Mouse (Mus musculus) embryo, embryonic 11 days (tissue): ENCODE measurements around the gene Gp1bb.

Experiments
- DNase-seq: peaks from one replicate; pipeline ENCODE4 v3.0.0-alpha.2; 2015

Gene Gp1bb

GRCm38 (mm10) chr16:18622019-18622418 lies at the start of gene Gp1bb:
TSS of gene Gp1bb (minus strand) at chr16:18622403.
- DNase-seq: no peak

GRCm38 (mm10) chr16:18669914-18670313 lies 47.7 kb upstream of the Gp1bb start:
- no peak for DNase-seq

GRCm38 (mm10) chr16:18658597-18658996 lies 36.4 kb upstream of the Gp1bb start:
- DNase-seq: no peak

- no peak for DNase-seq
Measured at GRCm38 (mm10) chr16:18655372-18656098, 33.3 kb upstream of the Gp1bb start.

- DNase-seq: no peak
Measured at GRCm38 (mm10) chr16:18653290-18654160, 31.3 kb upstream of the Gp1bb start.

- DNase-seq: no peak
Measured at GRCm38 (mm10) chr16:18649126-18649525, 26.9 kb upstream of the Gp1bb start.

GRCm38 (mm10) chr16:18645329-18645728 lies 23.1 kb upstream of the Gp1bb start:
- DNase-seq: no peak

GRCm38 (mm10) chr16:18644485-18644884 lies 22.3 kb upstream of the Gp1bb start:
- DNase-seq: no peak

- DNase-seq: no peak
Measured at GRCm38 (mm10) chr16:18643406-18643998, 21.3 kb upstream of the Gp1bb start.

GRCm38 (mm10) chr16:18642897-18643296 lies 20.7 kb upstream of the Gp1bb start:
- DNase-seq: no peak

- no peak for DNase-seq
Measured at GRCm38 (mm10) chr16:18642291-18642690, 20.1 kb upstream of the Gp1bb start.

- no peak for DNase-seq
Measured at GRCm38 (mm10) chr16:18639382-18639929, 17.3 kb upstream of the Gp1bb start.

GRCm38 (mm10) chr16:18638396-18638795 lies 16.2 kb upstream of the Gp1bb start:
- no peak for DNase-seq

GRCm38 (mm10) chr16:18636804-18637203 lies 14.6 kb upstream of the Gp1bb start:
- DNase-seq: no peak

GRCm38 (mm10) chr16:18636401-18636800 lies 14.2 kb upstream of the Gp1bb start:
- no peak for DNase-seq

GRCm38 (mm10) chr16:18633333-18633732 lies 11.1 kb upstream of the Gp1bb start:
- no peak for DNase-seq

GRCm38 (mm10) chr16:18632816-18633215 lies 10.6 kb upstream of the Gp1bb start:
- DNase-seq: no peak

- no peak for DNase-seq
Measured at GRCm38 (mm10) chr16:18632059-18632458, 9.9 kb upstream of the Gp1bb start.

GRCm38 (mm10) chr16:18631141-18631540 lies 8.9 kb upstream of the Gp1bb start:
- no peak for DNase-seq

- DNase-seq: no peak
Measured at GRCm38 (mm10) chr16:18630291-18630690, 8.1 kb upstream of the Gp1bb start.

GRCm38 (mm10) chr16:18629390-18630231 lies 7.4 kb upstream of the Gp1bb start, which contains the start of gene Sept5:
TSS of gene Sept5 (minus strand) at chr16:18629954.
- peak; percentile 80 for DNase-seq

GRCm38 (mm10) chr16:18628948-18629340 lies 6.7 kb upstream of the Gp1bb start:
- no peak for DNase-seq
